Mouse (Mus musculus): ENCODE data around the gene Kirrel3.

Kirrel3 gene

GRCm38 (mm10) chr9:34605486-34605885 lies 119.8 kb downstream of the Kirrel3 start:
- no peak for DNase-seq

- DNase-seq: no peak
Measured at GRCm38 (mm10) chr9:34607976-34608375, 122.3 kb downstream of the Kirrel3 start.

GRCm38 (mm10) chr9:34612886-34613769 lies 127.4 kb downstream of the Kirrel3 start:
- DNase-seq: no peak

DNA sequence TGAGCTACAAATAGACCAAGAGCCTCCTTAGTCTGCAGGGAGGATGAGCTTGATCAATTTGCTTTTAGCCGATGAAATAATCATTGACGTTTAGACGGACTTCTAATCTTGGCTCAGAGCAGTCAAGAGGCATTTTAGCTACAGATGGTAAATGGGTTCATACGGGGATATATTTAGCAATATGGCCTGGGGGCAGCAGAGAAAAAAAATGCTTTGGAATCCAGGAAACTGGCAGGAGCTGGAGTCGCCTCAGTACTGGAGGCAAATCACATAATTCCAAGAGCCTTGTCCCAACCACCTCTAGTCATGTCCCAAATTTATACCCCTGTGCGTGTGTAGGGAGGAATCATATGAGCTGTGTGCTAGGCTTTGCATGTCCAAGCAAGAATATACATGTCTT lies 132.4 kb downstream of the Kirrel3 start:
- no peak for DNase-seq

DNA sequence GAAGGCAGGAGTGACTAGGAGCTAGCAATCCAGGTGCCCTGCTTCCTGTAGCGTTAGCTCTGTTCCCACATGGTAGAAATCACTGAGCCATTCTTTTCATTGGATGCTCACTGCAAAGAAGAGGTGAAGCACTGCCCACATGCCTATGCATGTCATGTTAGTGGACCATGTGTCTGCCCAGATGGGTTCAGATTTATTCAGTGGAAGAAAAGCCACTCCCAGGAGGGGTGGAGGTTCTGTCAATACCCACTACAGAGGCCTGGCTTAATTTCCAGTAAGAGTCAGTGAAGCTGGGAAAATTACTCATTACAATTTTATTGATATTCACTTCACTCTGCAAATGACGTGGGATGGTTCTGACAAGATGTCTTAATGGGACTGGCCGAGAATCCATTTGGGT lies 134.2 kb downstream of the Kirrel3 start:
- DNase-seq: no peak

DNA sequence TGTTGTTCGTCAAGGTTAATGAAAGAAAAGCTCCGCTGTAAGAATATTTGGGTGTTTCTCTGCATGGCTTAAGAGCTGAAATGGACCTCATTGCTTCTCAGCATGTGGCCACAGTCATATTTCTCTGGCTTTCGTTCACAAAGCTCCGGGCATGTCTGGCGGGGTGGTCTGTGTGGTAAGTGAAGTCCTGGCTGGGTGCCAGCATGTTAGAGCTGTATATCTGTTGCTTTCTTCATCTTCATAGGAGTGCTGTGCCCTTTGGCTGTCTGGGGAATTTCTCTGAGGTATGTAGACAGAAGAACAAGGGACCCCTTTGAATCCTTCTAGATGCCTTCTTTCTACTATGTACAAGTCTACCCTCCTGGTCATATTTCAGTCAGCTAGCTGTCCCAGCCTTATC lies 137.8 kb downstream of the Kirrel3 start:
- DNase-seq: no peak

DNA sequence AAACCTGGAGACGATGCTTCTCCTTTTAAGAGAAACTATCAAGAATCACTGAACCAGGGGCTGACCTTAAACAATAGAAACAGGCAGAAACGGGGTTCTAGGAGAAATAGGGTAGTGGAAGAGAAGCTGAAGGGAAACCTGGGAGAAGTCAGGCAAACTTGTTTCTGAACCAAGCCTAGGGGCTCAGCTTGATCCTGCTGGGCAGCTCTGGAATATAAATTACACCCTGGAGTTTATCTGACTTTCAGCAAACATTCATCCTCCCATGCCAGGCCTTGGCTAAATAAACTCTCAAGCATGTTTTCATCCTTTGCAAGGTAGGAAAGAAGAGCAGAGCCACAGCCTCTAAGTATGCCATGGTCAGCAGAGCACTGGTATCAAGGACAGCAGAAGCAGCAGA lies 138.3 kb downstream of the Kirrel3 start:
- no peak for DNase-seq

DNA sequence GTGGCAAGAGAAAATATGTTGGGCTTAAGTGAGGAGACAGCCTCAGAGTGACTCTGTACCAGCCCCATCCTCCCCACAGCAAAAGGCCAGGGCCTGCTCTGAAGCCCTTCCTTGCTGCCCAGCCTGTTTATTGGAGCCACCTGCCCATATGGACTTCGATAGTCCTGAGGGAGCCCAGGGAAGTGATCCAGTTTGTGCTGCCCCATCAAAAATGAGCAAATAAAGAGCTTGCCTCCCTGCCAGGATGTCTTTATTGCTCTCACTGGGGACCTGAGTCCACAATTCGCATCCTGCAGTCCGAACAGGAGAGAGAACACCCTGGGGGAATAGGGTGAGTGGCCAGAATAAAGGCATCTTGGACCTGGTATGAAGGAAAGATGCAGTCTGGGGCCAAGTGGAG lies 143.1 kb downstream of the Kirrel3 start:
- DNase-seq: no peak

DNA sequence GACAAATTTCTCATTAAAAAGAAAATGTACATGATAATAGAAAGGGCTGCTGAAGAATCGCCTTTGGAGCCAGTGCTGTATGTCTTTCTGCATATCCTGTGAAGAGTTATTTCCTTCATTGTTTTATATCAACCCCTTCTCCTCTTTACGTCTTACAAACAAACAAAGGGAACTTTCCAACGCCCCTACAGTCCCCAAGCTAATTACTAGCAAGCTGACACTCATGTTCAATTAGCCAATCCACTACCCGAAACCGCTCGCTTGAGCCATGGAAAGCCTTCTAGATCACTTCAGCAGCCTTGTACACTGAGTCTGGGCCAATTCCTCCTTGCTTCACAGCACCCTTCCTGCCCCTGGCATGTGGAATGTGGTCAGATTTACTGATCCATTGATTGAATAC lies 150.0 kb downstream of the Kirrel3 start:
- DNase-seq: no peak

DNA sequence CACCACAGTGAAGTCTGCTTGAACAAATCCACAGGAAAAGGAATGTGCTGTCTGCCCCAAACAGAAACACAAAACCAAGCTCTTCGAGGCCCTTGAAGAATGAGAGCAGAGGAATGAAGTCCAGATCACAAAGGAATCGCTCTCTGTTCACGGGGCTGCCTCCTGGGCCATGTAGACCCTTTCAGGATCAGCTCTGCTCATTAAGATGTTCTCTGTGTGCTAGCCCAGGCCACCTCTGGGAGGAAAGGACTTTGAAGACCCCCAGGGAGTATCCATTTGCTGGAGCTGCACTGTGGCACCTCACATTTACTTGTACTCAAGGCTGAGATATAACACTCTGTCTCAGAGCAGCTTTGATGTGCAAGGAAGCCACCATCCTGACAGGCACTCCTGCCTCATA lies 158.2 kb downstream of the Kirrel3 start:
- DNase-seq: no peak

DNA sequence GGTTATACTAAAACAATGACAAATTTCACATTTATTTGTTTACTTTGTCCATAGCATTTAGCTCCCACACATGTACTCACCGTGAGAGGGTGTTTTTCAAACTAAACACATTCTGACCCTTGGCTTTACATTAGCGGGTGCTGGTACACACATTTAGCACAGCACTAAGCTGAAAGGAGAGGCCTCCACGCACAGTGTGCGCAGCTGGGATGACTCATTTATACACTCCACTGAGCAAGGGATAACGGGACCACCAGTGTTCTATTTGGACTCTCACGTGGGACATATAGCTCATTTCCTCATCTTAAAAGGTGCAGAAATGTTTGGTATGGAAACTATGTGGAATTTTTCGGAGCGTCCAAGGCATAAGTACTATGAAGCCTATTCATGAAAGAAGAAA lies 158.7 kb downstream of the Kirrel3 start:
- DNase-seq: no peak

DNA sequence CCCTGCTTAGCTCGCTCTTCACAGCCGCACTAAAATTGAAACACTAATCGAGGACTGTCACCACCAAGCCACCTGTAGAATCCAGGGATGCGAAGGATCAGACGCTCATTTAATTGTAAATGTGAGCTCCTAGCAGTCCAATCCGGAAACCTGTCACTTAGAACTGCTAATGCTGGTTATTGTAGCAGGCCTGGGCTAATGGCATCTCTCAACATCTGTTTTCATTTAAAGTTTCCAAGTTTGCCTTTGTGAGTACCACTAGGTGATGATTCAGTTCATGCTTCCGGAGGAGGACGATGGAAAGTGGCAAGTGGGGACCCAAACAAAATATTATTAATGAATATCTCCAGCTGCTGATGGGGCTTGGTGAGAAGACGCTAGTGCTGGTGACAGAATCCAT lies 161.1 kb downstream of the Kirrel3 start:
- no peak for DNase-seq

DNA sequence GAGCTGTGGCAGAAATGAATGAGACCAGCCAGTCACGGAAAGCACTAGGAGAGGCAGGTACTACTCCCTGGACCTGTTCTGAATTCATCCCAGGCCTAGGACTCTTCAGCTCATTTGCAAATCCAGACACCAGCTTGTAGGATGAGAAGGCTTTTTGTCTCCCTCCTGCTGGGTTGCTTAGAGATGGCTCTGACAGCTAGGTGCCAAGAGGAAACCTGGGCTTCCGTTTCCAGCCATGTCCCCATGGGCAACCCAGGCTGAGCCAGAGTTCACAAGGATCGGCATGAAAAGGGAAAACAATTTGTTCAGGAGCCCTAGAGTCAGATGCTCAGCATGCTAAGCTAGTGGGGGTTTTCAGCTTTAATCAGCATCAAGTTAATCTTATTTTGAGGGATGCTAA lies 166.6 kb downstream of the Kirrel3 start:
- DNase-seq: no peak

DNA sequence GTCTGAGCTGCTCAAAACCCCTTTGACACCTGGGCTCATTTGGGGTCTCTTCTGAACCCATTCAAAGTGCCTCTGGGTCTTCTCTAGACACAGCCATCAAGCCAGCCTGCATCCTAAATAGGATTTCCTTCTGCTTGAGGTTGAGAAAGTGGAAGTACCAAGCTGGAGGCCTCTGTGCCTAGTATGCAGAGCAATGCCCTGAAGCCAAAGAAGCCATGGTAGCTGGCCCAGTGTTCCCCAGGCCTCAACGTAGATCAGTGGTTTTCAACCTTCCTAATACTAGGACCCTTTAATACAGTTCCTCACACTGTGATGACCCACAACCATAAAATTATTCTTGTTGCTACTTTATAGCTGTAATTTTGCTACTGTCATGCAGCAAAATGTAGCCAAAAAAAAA lies 167.4 kb downstream of the Kirrel3 start:
- no peak for DNase-seq

DNA sequence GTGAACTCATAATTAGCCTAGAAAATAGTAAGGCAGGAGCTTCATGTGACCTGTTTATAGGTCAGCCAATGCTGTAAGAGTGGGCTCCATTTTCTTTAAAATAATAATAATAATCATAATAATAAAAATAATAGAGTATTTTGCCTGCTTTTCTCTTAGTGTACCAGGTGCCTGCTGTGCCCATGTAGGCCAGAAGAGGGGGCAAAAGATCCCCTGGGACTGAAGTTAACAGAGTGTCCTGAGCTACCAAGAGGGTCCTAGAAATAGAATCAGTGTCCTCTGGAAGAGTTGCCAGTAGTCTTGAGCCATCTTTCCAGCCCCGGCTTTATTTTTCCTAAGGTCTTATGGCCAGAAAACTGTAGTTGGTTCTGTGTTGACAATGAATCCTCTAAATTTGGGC lies 174.9 kb downstream of the Kirrel3 start:
- DNase-seq: no peak

GRCm38 (mm10) chr9:34663412-34663811 lies 177.7 kb downstream of the Kirrel3 start:
- no peak for DNase-seq

- no peak for DNase-seq
Measured at GRCm38 (mm10) chr9:34665361-34666129, 179.9 kb downstream of the Kirrel3 start.

DNA sequence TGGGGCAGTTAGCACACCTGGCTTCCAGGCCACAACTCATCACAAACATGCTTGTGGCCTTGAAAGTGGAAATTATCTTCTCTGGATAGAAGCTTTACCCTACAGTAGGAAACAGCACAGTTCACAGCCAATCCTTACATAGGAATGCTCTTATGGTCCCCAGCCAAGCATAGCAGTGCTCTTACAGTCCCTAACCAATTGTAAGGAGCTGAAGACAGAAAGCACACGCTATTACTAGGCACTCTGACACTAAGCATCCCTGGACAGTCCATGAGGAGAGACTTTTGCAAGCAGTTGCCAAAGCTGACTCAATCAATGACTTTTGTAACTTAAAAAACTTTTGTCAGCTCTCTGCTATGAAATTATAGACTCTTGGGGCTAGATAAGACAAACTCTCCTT lies 181.5 kb downstream of the Kirrel3 start:
- no peak for DNase-seq

- DNase-seq: no peak
Measured at GRCm38 (mm10) chr9:34670906-34671305, 185.2 kb downstream of the Kirrel3 start.

DNA sequence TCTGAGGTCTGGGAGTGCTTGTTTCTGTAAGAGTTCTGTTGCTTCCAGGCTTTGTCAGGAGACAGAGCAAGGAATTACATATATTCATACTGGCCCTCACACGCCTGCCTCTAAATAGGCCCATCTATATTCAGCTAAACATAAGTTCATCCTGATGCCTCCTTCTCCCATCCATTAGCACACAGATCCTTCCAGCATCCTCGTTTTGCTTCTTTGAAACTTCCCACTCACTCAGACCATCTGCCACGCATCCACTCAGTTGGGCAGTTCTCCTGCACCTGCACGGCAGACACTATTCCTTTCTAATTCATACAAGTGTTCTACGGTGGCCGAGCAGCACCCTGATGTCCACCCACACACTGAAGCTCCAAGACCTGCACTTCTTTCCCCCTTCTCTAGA lies 201.1 kb downstream of the Kirrel3 start:
- DNase-seq: no peak

- DNase-seq: no peak
Measured at GRCm38 (mm10) chr9:34688358-34688757, 202.7 kb downstream of the Kirrel3 start.

GRCm38 (mm10) chr9:34689375-34689774 lies 203.7 kb downstream of the Kirrel3 start:
- no peak for DNase-seq

GRCm38 (mm10) chr9:34695646-34696045 lies 210.0 kb downstream of the Kirrel3 start:
- DNase-seq: no peak

All from thymus, postnatal 4 days (tissue).